Mouse (Mus musculus) kidney, embryonic 14.5 days (tissue): ENCODE measurements around the gene Dspp. TPM values are rescaled to one million over a fixed set of nuclear protein-coding genes. Genes with fewer than 3 reads are reported as not detected.

Experiments
- ATAC-seq: fragments of 200-750 bp; cut with Nextera tagmentation; 2 replicates; pipeline ENCODE4 v1.8.0; 2017; ENCODE audit warnings: moderate number of reproducible peaks, mild to moderate bottlenecking, moderate TSS enrichment, moderate library complexity; ENCODE audit not compliant: low FRiP score, low TSS enrichment
- H3K27ac ChIP-seq: fragments of 300-500 bp; sonication (generic); 2 replicates; pipeline ENCODE4 v1.5.1; 2014; ENCODE audit warnings: low read depth, mild to moderate bottlenecking, low read length, moderate library complexity, mixed read lengths
- H3K27me3 ChIP-seq: fragments of 300-500 bp; sonication (generic); 2 replicates; pipeline ENCODE4 v1.6.1; 2014; ENCODE audit warnings: mild to moderate bottlenecking, low read length; ENCODE audit not compliant: control insufficient read depth, insufficient read depth
- H3K36me3 ChIP-seq: fragments of 300-500 bp; sonication (generic); 2 replicates; pipeline ENCODE4 v1.6.1; 2014; ENCODE audit warnings: low read length, mixed read lengths; ENCODE audit not compliant: control insufficient read depth, insufficient read depth
- H3K4me1 ChIP-seq: fragments of 300-500 bp; sonication (generic); 2 replicates; pipeline ENCODE4 v1.6.1; 2014; ENCODE audit warnings: low read length, mixed read lengths; ENCODE audit not compliant: control insufficient read depth, insufficient read depth
- H3K4me2 ChIP-seq: fragments of 300-500 bp; sonication (generic); replicated peaks from 2 replicates; pipeline ENCODE4 v1.6.1; 2014; ENCODE audit warnings: low read depth, mild to moderate bottlenecking, low read length
- H3K4me3 ChIP-seq: fragments of 300-500 bp; sonication (generic); 2 replicates; pipeline ENCODE4 v1.5.1; 2014; ENCODE audit warnings: mild to moderate bottlenecking, low read length
- H3K9ac ChIP-seq: fragments of 300-500 bp; sonication (generic); 2 replicates; pipeline ENCODE4 v1.6.1; 2014; ENCODE audit warnings: low read depth, mild to moderate bottlenecking, low read length, moderate library complexity
- H3K9me3 ChIP-seq: fragments of 300-500 bp; sonication (generic); 2 replicates; pipeline ENCODE4 v1.6.1; 2016; ENCODE audit warnings: low read length; ENCODE audit not compliant: control insufficient read depth
- WGBS: fragments of 180-500 bp; shearing (Covaris S2); extraction: QIAGEN DNeasy Blood & Tissue Kit; methylation state at CpG from one replicate; pipeline ENCODE4 v1.1.7; 2014; 5-methylcytosine and 5-hydroxymethylcytosine counted together
- polyA plus RNA-seq: library from polyadenylated mRNA; unstranded; fragments of >200 nt; fragmentation: Nextera tagmentation; extraction: Ambion mirVana; gene quantifications from 2 replicates; pipeline ENCODE4 v1.2.1, GENCODE M21; 2014

Gene Dspp
- polyA plus RNA-seq, 1 experiment from 2014 or later = not detected

GRCm38 (mm10) chr5:104137920-104138541 is 32.5 kb upstream of the Dspp start:
- ATAC-seq = no peak
- Histone ChIP-seq H3K4me3 (no peak overlapping the region), H3K27ac (no peak overlapping the region), H3K27me3 (no peaks in the 10 kb centered on the region), H3K9me3 (no peaks in the 10 kb centered on the region), H3K4me2 (no peak overlapping the region), H3K9ac (no peak overlapping the region), H3K36me3 (no peaks in the 10 kb centered on the region), H3K4me1 (no peaks in the 10 kb centered on the region)
- 69% methylated on average over 10 of the region's 10 CpGs for WGBS

- no peak for ATAC-seq
- H3K9me3 ChIP-seq = no peaks in the 10 kb centered on the region
- no peaks in the 10 kb centered on the region for H3K36me3 ChIP-seq
- H3K27ac ChIP-seq = no peak overlapping the region
- H3K27me3 ChIP-seq = no peaks in the 10 kb centered on the region
- no peak overlapping the region for H3K4me3 ChIP-seq
- H3K9ac ChIP-seq = no peak overlapping the region
- H3K4me1 ChIP-seq = no peaks in the 10 kb centered on the region
- WGBS = 70% methylated on average over 2 of the region's 2 CpGs
- H3K4me2 ChIP-seq = no peak overlapping the region
These were observed 29.4 kb upstream of the Dspp start for GRCm38 (mm10) chr5:104141067-104141466.

- Histone ChIP-seq H3K4me1 (no peaks in the 10 kb centered on the region), H3K4me3 (no peak overlapping the region), H3K36me3 (no peaks in the 10 kb centered on the region), H3K9me3 (no peaks in the 10 kb centered on the region), H3K4me2 (no peak overlapping the region), H3K27me3 (no peaks in the 10 kb centered on the region), H3K9ac (no peak overlapping the region), H3K27ac (no peak overlapping the region)
- no peak for ATAC-seq
- whole genome bisulfite sequencing = 80% methylated on average over 4 of the region's 4 CpGs
These were observed 26.5 kb upstream of the Dspp start for GRCm38 (mm10) chr5:104144057-104144456.

- peak; percentile 64 for ATAC-seq
- Histone ChIP-seq H3K4me1 (no peaks in the 10 kb centered on the region; the same call in 1 of the 2 replicates), H3K9ac (no peak overlapping the region), H3K27ac (no peak overlapping the region), H3K27me3 (no peaks in the 10 kb centered on the region), H3K36me3 (no peaks in the 10 kb centered on the region), H3K4me2 (no peak overlapping the region), H3K4me3 (no peak overlapping the region), H3K9me3 (no peaks in the 10 kb centered on the region; the same call in 1 of the 2 replicates)
- WGBS = 19% methylated on average over 7 of the region's 7 CpGs
These were observed 21.2 kb upstream of the Dspp start for GRCm38 (mm10) chr5:104149349-104149748.

GRCm38 (mm10) chr5:104150196-104150595 is 20.3 kb upstream of the Dspp start:
- Histone ChIP-seq H3K27ac (no peak overlapping the region), H3K9ac (no peak overlapping the region), H3K4me2 (no peak overlapping the region), H3K4me3 (no peak overlapping the region), H3K4me1 (no peaks in the 10 kb centered on the region; the same call in 1 of the 2 replicates), H3K36me3 (no peaks in the 10 kb centered on the region), H3K27me3 (no peaks in the 10 kb centered on the region), H3K9me3 (no peaks in the 10 kb centered on the region; the same call in 1 of the 2 replicates)
- ATAC-seq = no peak
- 92% methylated on average over 6 of the region's 6 CpGs for WGBS

- H3K9ac ChIP-seq = no peak overlapping the region
- H3K4me2 ChIP-seq = no peak overlapping the region
- H3K27me3 ChIP-seq = no peaks in the 10 kb centered on the region
- no peaks in the 10 kb centered on the region for H3K4me1 ChIP-seq
- no peaks in the 10 kb centered on the region for H3K36me3 ChIP-seq
- H3K4me3 ChIP-seq = no peak overlapping the region
- no peak for ATAC-seq
- 90% methylated on average over 7 of the region's 7 CpGs for WGBS
- no peak overlapping the region for H3K27ac ChIP-seq
- H3K9me3 ChIP-seq = no peaks in the 10 kb centered on the region
These were observed 12.8 kb upstream of the Dspp start for GRCm38 (mm10) chr5:104157701-104158100.

- H3K4me1 ChIP-seq = no peaks in the 10 kb centered on the region
- H3K27me3 ChIP-seq = no peaks in the 10 kb centered on the region
- H3K27ac ChIP-seq = no peak overlapping the region
- no peak overlapping the region for H3K4me3 ChIP-seq
- no peaks in the 10 kb centered on the region for H3K9me3 ChIP-seq
- no peaks in the 10 kb centered on the region for H3K36me3 ChIP-seq
- no peak overlapping the region for H3K9ac ChIP-seq
- WGBS = 77% methylated on average over 7 of the region's 7 CpGs
- H3K4me2 ChIP-seq = no peak overlapping the region
- ATAC-seq = no peak
These were observed 12.0 kb upstream of the Dspp start for GRCm38 (mm10) chr5:104158332-104159052.

GRCm38 (mm10) chr5:104160581-104160980 is 9.9 kb upstream of the Dspp start:
- no peaks in the 10 kb centered on the region for H3K27me3 ChIP-seq
- H3K4me1 ChIP-seq = no peaks in the 10 kb centered on the region
- H3K36me3 ChIP-seq = no peaks in the 10 kb centered on the region
- ATAC-seq = no peak
- H3K27ac ChIP-seq = no peak overlapping the region
- no peak overlapping the region for H3K4me3 ChIP-seq
- no peak overlapping the region for H3K4me2 ChIP-seq
- no peaks in the 10 kb centered on the region for H3K9me3 ChIP-seq
- WGBS = 73% methylated on average over 3 of the region's 3 CpGs
- H3K9ac ChIP-seq = no peak overlapping the region

GRCm38 (mm10) chr5:104161390-104161789 is 9.1 kb upstream of the Dspp start:
- no peak overlapping the region for H3K27ac ChIP-seq
- H3K4me1 ChIP-seq = no peaks in the 10 kb centered on the region
- no peak overlapping the region for H3K4me2 ChIP-seq
- 58% methylated on average over 1 of the region's 1 CpGs for WGBS
- H3K27me3 ChIP-seq = no peaks in the 10 kb centered on the region
- H3K4me3 ChIP-seq = no peak overlapping the region
- ATAC-seq = peak; percentile 57; the same call in 1 of the 2 replicates
- no peaks in the 10 kb centered on the region for H3K36me3 ChIP-seq
- no peak overlapping the region for H3K9ac ChIP-seq
- H3K9me3 ChIP-seq = no peaks in the 10 kb centered on the region
